Mouse (Mus musculus) lung, postnatal 0 days (tissue): Measurements from ENCODE around the gene Bfsp2. TPM values are rescaled to one million over a fixed set of nuclear protein-coding genes. Genes with fewer than 3 reads are reported as not detected.

ENCODE experiments used
- ATAC-seq: fragments of 200-750 bp; cut with Nextera tagmentation; 2 replicates; pipeline ENCODE4 v1.8.0; 2017; ENCODE audit warnings: moderate library complexity
- DNase-seq: peaks from one replicate; pipeline ENCODE4 v3.0.0-alpha.2; 2016; ENCODE audit warnings: low spot score
- H3K27ac ChIP-seq: fragments of 300-500 bp; sonication (generic); 2 replicates; pipeline ENCODE4 v1.5.1; 2014; ENCODE audit warnings: antibody characterized with exemption, mild to moderate bottlenecking, low read length, mixed read lengths
- H3K27me3 ChIP-seq: fragments of 300-500 bp; sonication (generic); replicated peaks from 2 replicates; pipeline ENCODE4 v1.6.1; 2014; ENCODE audit warnings: low read length, mixed read lengths; ENCODE audit not compliant: insufficient read depth
- H3K36me3 ChIP-seq: fragments of 300-500 bp; sonication (generic); 2 replicates; pipeline ENCODE4 v1.6.1; 2014; ENCODE audit warnings: low read length, mixed read lengths; ENCODE audit not compliant: insufficient read depth
- H3K4me1 ChIP-seq: fragments of 300-500 bp; sonication (generic); 2 replicates; pipeline ENCODE4 v1.6.1; 2014; ENCODE audit warnings: antibody characterized with exemption, low read depth, low read length, mixed read lengths; ENCODE audit not compliant: insufficient read depth
- H3K4me2 ChIP-seq: fragments of 300-500 bp; sonication (generic); replicated peaks from 2 replicates; pipeline ENCODE4 v1.6.1; 2014; ENCODE audit warnings: low read depth, mild to moderate bottlenecking, low read length, moderate library complexity, mixed read lengths
- H3K4me3 ChIP-seq: fragments of 300-500 bp; sonication (generic); 2 replicates; pipeline ENCODE4 v1.5.1; 2014; ENCODE audit warnings: low read depth, low read length
- H3K9ac ChIP-seq: fragments of 300-500 bp; sonication (generic); replicated peaks from 2 replicates; pipeline ENCODE4 v1.6.1; 2014; ENCODE audit warnings: low read depth, mild to moderate bottlenecking
- H3K9me3 ChIP-seq: fragments of 300-500 bp; sonication (generic); 2 replicates; pipeline ENCODE4 v1.6.1; 2016; ENCODE audit warnings: low read length, mixed read lengths
- CTCF ChIP-seq: IDR thresholded peaks from 2 replicates; pipeline ENCODE4 v1.5.1; 2016; ENCODE audit warnings: antibody characterized with exemption, mild to moderate bottlenecking
- EP300 ChIP-seq: IDR thresholded peaks from 2 replicates; pipeline ENCODE4 v1.6.1; 2016; ENCODE audit warnings: antibody characterized with exemption, mild to moderate bottlenecking, control low read depth
- WGBS: fragments of 180-500 bp; shearing (Covaris S2); extraction: QIAGEN DNeasy Blood & Tissue Kit; methylation state at CpG from one replicate; pipeline ENCODE4 v1.1.7; 2014; 5-methylcytosine and 5-hydroxymethylcytosine counted together
- polyA plus RNA-seq: library from polyadenylated mRNA; unstranded; fragments of >200 nt; fragmentation: Nextera tagmentation; extraction: Ambion mirVana; gene quantifications from 2 replicates; pipeline ENCODE4 v1.2.1, GENCODE M21; 2015

Bfsp2 gene
- polyA plus RNA-seq, 1 experiment from 2014 or later: 0.30 TPM

DNA sequence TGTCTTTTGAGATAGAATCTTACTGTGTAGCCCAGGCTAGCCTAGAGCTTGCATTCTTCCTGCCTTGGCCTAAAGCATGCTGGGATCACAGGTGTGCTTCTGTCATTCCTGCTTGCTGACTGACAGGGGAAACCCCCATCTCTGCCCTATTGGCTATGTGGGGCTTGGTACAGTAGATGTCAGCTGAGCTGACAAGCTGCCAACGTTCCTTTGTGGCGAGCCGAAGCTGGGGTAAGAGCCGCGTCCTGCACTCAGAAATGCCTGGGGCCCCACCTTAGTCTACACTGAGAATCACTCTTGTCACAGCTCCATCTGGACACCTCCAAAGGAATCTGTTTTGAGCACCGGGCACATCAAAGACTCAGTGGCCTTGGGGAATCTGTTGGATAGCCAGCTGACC is 16.4 kb downstream of the Bfsp2 start:
- H3K27ac ChIP-seq: no peak overlapping the region
- TF ChIP-seq EP300 (no peak), CTCF (no peak)
- no peak overlapping the region for H3K4me3 ChIP-seq
- H3K9me3 ChIP-seq: no peaks in the 10 kb centered on the region
- H3K27me3 ChIP-seq: no peaks in the 10 kb centered on the region
- no peaks in the 10 kb centered on the region for H3K4me1 ChIP-seq
- no peak for DNase-seq
- 69% methylated on average over 6 of the region's 6 CpGs for WGBS
- no peak overlapping the region for H3K9ac ChIP-seq
- no peak overlapping the region for H3K4me2 ChIP-seq
- no peak for ATAC-seq
- H3K36me3 ChIP-seq: no peaks in the 10 kb centered on the region

- no peaks in the 10 kb centered on the region for H3K27me3 ChIP-seq
- no peaks in the 10 kb centered on the region for H3K4me1 ChIP-seq
- DNase-seq (no peak), ATAC-seq (no peak)
- no peaks in the 10 kb centered on the region for H3K9me3 ChIP-seq
- no peak overlapping the region for H3K27ac ChIP-seq
- no peak overlapping the region for H3K4me2 ChIP-seq
- 59% methylated on average over 2 of the region's 2 CpGs for WGBS
- no peaks in the 10 kb centered on the region for H3K36me3 ChIP-seq
- no peak overlapping the region for H3K4me3 ChIP-seq
- no peak overlapping the region for H3K9ac ChIP-seq
- TF ChIP-seq EP300 (no peak), CTCF (no peak)
Measured at GRCm38 (mm10) chr9:103459839-103460238, 20.4 kb downstream of the Bfsp2 start.

- H3K27ac ChIP-seq: no peak overlapping the region
- H3K4me1 ChIP-seq: no peaks in the 10 kb centered on the region
- no peaks in the 10 kb centered on the region for H3K9me3 ChIP-seq
- H3K9ac ChIP-seq: no peak overlapping the region
- H3K36me3 ChIP-seq: no peaks in the 10 kb centered on the region
- no peak overlapping the region for H3K4me3 ChIP-seq
- 87% methylated on average over 1 of the region's 1 CpGs for WGBS
- DNase-seq (no peak), ATAC-seq (no peak)
- TF ChIP-seq EP300 (no peak), CTCF (no peak)
- no peak overlapping the region for H3K4me2 ChIP-seq
- H3K27me3 ChIP-seq: no peaks in the 10 kb centered on the region
Measured at GRCm38 (mm10) chr9:103459307-103459706, 20.9 kb downstream of the Bfsp2 start.

- TF ChIP-seq EP300 (no peak), CTCF (no peak)
- 63% methylated on average over 6 of the region's 6 CpGs for WGBS
- no peak overlapping the region for H3K9ac ChIP-seq
- no peaks in the 10 kb centered on the region for H3K9me3 ChIP-seq
- H3K27ac ChIP-seq: no peak overlapping the region
- H3K4me3 ChIP-seq: no peak overlapping the region
- ATAC-seq (no peak), DNase-seq (no peak)
- no peak overlapping the region for H3K4me2 ChIP-seq
- H3K4me1 ChIP-seq: no peaks in the 10 kb centered on the region
- no peaks in the 10 kb centered on the region for H3K27me3 ChIP-seq
- no peaks in the 10 kb centered on the region for H3K36me3 ChIP-seq
Measured at GRCm38 (mm10) chr9:103449651-103450050, 30.6 kb downstream of the Bfsp2 start.

- Histone ChIP-seq H3K4me3 (no peak overlapping the region), H3K36me3 (no peaks in the 10 kb centered on the region), H3K4me2 (no peak overlapping the region), H3K27ac (no peak overlapping the region), H3K4me1 (no peaks in the 10 kb centered on the region), H3K27me3 (no peaks in the 10 kb centered on the region), H3K9ac (no peak overlapping the region), H3K9me3 (no peaks in the 10 kb centered on the region)
- DNase-seq: peak; percentile 19
- WGBS: 49% methylated on average over 7 of the region's 7 CpGs
- no peak for TF ChIP-seq EP300
- no peak for TF ChIP-seq CTCF
- no peak for ATAC-seq
Measured at GRCm38 (mm10) chr9:103449092-103449491, 31.1 kb downstream of the Bfsp2 start.

DNA sequence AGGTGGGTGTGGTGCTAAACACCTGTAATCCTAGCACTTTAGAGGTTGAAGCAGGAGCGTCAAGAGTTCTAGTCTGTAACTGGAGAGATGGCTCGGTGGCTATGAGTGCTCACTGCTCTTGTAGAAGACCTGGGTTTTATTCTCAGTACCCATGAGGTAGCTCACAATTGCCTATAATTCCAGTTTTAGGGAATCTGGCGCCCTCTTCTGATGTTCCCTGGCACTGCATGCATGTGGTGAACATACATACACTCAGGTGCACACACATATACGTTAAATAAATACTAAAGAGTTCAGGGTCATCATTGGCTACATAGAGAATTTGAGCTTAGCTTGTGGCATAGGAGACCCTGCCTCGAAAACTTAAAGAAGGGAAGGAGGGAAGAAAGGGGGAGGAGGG is 35.6 kb downstream of the Bfsp2 start:
- 86% methylated on average over 5 of the region's 5 CpGs for WGBS
- Histone ChIP-seq H3K27me3 (no peaks in the 10 kb centered on the region), H3K36me3 (no peaks in the 10 kb centered on the region), H3K4me2 (no peak overlapping the region), H3K4me3 (no peak overlapping the region), H3K27ac (no peak overlapping the region), H3K9ac (no peak overlapping the region), H3K4me1 (peaks cover 12% of the 10 kb centered on the region; the same call in 1 of the 2 replicates), H3K9me3 (no peaks in the 10 kb centered on the region)
- TF ChIP-seq CTCF: no peak; the same call in 1 of the 2 replicates
- TF ChIP-seq EP300: no peak
- no peak for DNase-seq
- ATAC-seq: no peak

GRCm38 (mm10) chr9:103443824-103444185 is 36.4 kb downstream of the Bfsp2 start:
- Histone ChIP-seq H3K4me1 (peaks cover 12% of the 10 kb centered on the region; the same call in 1 of the 2 replicates), H3K4me3 (no peak overlapping the region), H3K4me2 (no peak overlapping the region), H3K27ac (no peak overlapping the region), H3K36me3 (no peaks in the 10 kb centered on the region), H3K9me3 (no peaks in the 10 kb centered on the region), H3K9ac (no peak overlapping the region), H3K27me3 (no peaks in the 10 kb centered on the region)
- 69% methylated on average over 7 of the region's 7 CpGs for WGBS
- DNase-seq (no peak), ATAC-seq (no peak)
- TF ChIP-seq CTCF (no peak), EP300 (no peak)
